Mouse (Mus musculus): ENCODE data around the gene Tert. TPM values are rescaled to one million over a fixed set of nuclear protein-coding genes. Genes with fewer than 3 reads are reported as not detected.

Tert gene
- polyA plus RNA-seq, 1 experiment from 2014 or later = 5.0 TPM

GRCm38 (mm10) chr13:73604156-73604957, 22.4 kb upstream of the Tert start:
- 4% methylated on average over 31 of the region's 39 CpGs for WGBS
- no peaks in the 10 kb centered on the region for H3K27me3 ChIP-seq (replicated peaks; ENCODE audit: control insufficient read depth, insufficient read depth, low read length)
- H3K4me3 ChIP-seq (ENCODE audit: low read depth, low read length) = peak overlapping the region; percentile 86
- H3K4me2 ChIP-seq (ENCODE audit: low read length) = peak overlapping the region; percentile 97
- no peaks in the 10 kb centered on the region for H3K9me3 ChIP-seq (ENCODE audit: control insufficient read depth, low read length)
- H3K27ac ChIP-seq (ENCODE audit: low read depth) = peak overlapping the region; percentile 43
- H3K36me3 ChIP-seq (ENCODE audit: control insufficient read depth, insufficient read depth, low read length) = peaks cover 34% of the 10 kb centered on the region
- H3K9ac ChIP-seq (ENCODE audit: low read length) = peak overlapping the region; percentile 67
- peaks cover 14% of the 10 kb centered on the region for H3K4me1 ChIP-seq (replicated peaks; ENCODE audit: control insufficient read depth, insufficient read depth, low read length)
- ATAC-seq (replicated peaks; ENCODE audit: low FRiP score, low TSS enrichment, low read depth) = peak; percentile 87
- DNase-seq (ENCODE audit: low spot score) = no peak

- WGBS = 92% methylated on average over 5 of the region's 5 CpGs
Observed at GRCm38 (mm10) chr13:73618406-73618805, 8.3 kb upstream of the Tert start.

GRCm38 (mm10) chr13:73620637-73621036, 6.1 kb upstream of the Tert start:
- no peak overlapping the region for H3K9ac ChIP-seq (ENCODE audit: low read length)
- H3K9me3 ChIP-seq (ENCODE audit: control insufficient read depth, low read length) = no peaks in the 10 kb centered on the region
- no peak overlapping the region for H3K4me3 ChIP-seq (ENCODE audit: low read depth, low read length)
- no peak overlapping the region for H3K27ac ChIP-seq (ENCODE audit: low read depth)
- WGBS = 71% methylated on average over 6 of the region's 6 CpGs
- H3K36me3 ChIP-seq (ENCODE audit: control insufficient read depth, insufficient read depth, low read length) = peaks cover 56% of the 10 kb centered on the region
- H3K27me3 ChIP-seq (replicated peaks; ENCODE audit: control insufficient read depth, insufficient read depth, low read length) = no peaks in the 10 kb centered on the region
- H3K4me2 ChIP-seq (ENCODE audit: low read length) = no peak overlapping the region
- no peaks in the 10 kb centered on the region for H3K4me1 ChIP-seq (replicated peaks; ENCODE audit: control insufficient read depth, insufficient read depth, low read length)
- DNase-seq (ENCODE audit: low spot score) = no peak
- no peak for ATAC-seq (replicated peaks; ENCODE audit: low FRiP score, low TSS enrichment, low read depth)

More at GRCm38 (mm10) chr13:73618406-73618805, 8.3 kb upstream of the Tert start:
- Histone ChIP-seq H3K9me3 (ENCODE audit: control insufficient read depth, low read length) (no peaks in the 10 kb centered on the region), H3K27ac (ENCODE audit: low read depth) (no peak overlapping the region), H3K4me3 (ENCODE audit: low read depth, low read length) (no peak overlapping the region), H3K4me2 (ENCODE audit: low read length) (no peak overlapping the region), H3K27me3 (replicated peaks; ENCODE audit: control insufficient read depth, insufficient read depth, low read length) (no peaks in the 10 kb centered on the region), H3K4me1 (replicated peaks; ENCODE audit: control insufficient read depth, insufficient read depth, low read length) (no peaks in the 10 kb centered on the region), H3K9ac (ENCODE audit: low read length) (no peak overlapping the region), H3K36me3 (ENCODE audit: control insufficient read depth, insufficient read depth, low read length) (peaks cover 78% of the 10 kb centered on the region)
- DNase-seq (ENCODE audit: low spot score) (no peak), ATAC-seq (replicated peaks; ENCODE audit: low FRiP score, low TSS enrichment, low read depth) (no peak)

GRCm38 (mm10) chr13:73626410-73626744, 334 bp upstream of the Tert start:
- Histone ChIP-seq H3K27ac (ENCODE audit: low read depth) (no peak overlapping the region), H3K27me3 (replicated peaks; ENCODE audit: control insufficient read depth, insufficient read depth, low read length) (no peaks in the 10 kb centered on the region), H3K4me1 (replicated peaks; ENCODE audit: control insufficient read depth, insufficient read depth, low read length) (no peaks in the 10 kb centered on the region; the same call in 1 of the 2 replicates), H3K9ac (ENCODE audit: low read length) (no peak overlapping the region), H3K4me3 (ENCODE audit: low read depth, low read length) (peak overlapping the region; percentile 65), H3K36me3 (ENCODE audit: control insufficient read depth, insufficient read depth, low read length) (0 out of 2 replicates have a peak, but pooled peaks cover 4% of the 10 kb centered on the region), H3K4me2 (ENCODE audit: low read length) (peak overlapping the region; percentile 97), H3K9me3 (ENCODE audit: control insufficient read depth, low read length) (no peaks in the 10 kb centered on the region)
- WGBS = 51% methylated on average over 6 of the region's 6 CpGs
- no peak for ATAC-seq (replicated peaks; ENCODE audit: low FRiP score, low TSS enrichment, low read depth)
- no peak for DNase-seq (ENCODE audit: low spot score)

GRCm38 (mm10) chr13:73628586-73629113, 1.9 kb downstream of the Tert start:
- no peak overlapping the region for H3K4me3 ChIP-seq (ENCODE audit: low read depth, low read length)
- ATAC-seq (replicated peaks; ENCODE audit: low FRiP score, low TSS enrichment, low read depth) = no peak
- DNase-seq (ENCODE audit: low spot score) = no peak
- WGBS = 92% methylated on average over 11 of the region's 11 CpGs
- H3K4me1 ChIP-seq (replicated peaks; ENCODE audit: control insufficient read depth, insufficient read depth, low read length) = no peaks in the 10 kb centered on the region; the same call in 1 of the 2 replicates
- 0 out of 2 replicates have a peak, but pooled peaks cover 4% of the 10 kb centered on the region for H3K36me3 ChIP-seq (ENCODE audit: control insufficient read depth, insufficient read depth, low read length)
- no peak overlapping the region for H3K4me2 ChIP-seq (ENCODE audit: low read length)
- H3K27ac ChIP-seq (ENCODE audit: low read depth) = no peak overlapping the region
- H3K9me3 ChIP-seq (ENCODE audit: control insufficient read depth, low read length) = no peaks in the 10 kb centered on the region
- no peak overlapping the region for H3K9ac ChIP-seq (ENCODE audit: low read length)
- no peaks in the 10 kb centered on the region for H3K27me3 ChIP-seq (replicated peaks; ENCODE audit: control insufficient read depth, insufficient read depth, low read length)

GRCm38 (mm10) chr13:73631837-73632236, 5.1 kb downstream of the Tert start:
- WGBS = 96% methylated on average over 3 of the region's 3 CpGs
- no peak overlapping the region for H3K9ac ChIP-seq (ENCODE audit: low read length)
- peaks cover 16% of the 10 kb centered on the region; the same call in 1 of the 2 replicates for H3K36me3 ChIP-seq (ENCODE audit: control insufficient read depth, insufficient read depth, low read length)
- no peaks in the 10 kb centered on the region for H3K27me3 ChIP-seq (replicated peaks; ENCODE audit: control insufficient read depth, insufficient read depth, low read length)
- no peak overlapping the region for H3K27ac ChIP-seq (ENCODE audit: low read depth)
- DNase-seq (ENCODE audit: low spot score) (no peak), ATAC-seq (replicated peaks; ENCODE audit: low FRiP score, low TSS enrichment, low read depth) (no peak)
- H3K4me2 ChIP-seq (ENCODE audit: low read length) = no peak overlapping the region
- H3K9me3 ChIP-seq (ENCODE audit: control insufficient read depth, low read length) = no peaks in the 10 kb centered on the region
- no peaks in the 10 kb centered on the region; the same call in 1 of the 2 replicates for H3K4me1 ChIP-seq (replicated peaks; ENCODE audit: control insufficient read depth, insufficient read depth, low read length)
- no peak overlapping the region for H3K4me3 ChIP-seq (ENCODE audit: low read depth, low read length)

GRCm38 (mm10) chr13:73637826-73638225, 11.1 kb downstream of the Tert start:
- ATAC-seq (replicated peaks; ENCODE audit: low FRiP score, low TSS enrichment, low read depth) (no peak), DNase-seq (ENCODE audit: low spot score) (no peak)
- WGBS = 75% methylated on average over 5 of the region's 6 CpGs
- peaks cover 27% of the 10 kb centered on the region for H3K36me3 ChIP-seq (ENCODE audit: control insufficient read depth, insufficient read depth, low read length)
- H3K4me1 ChIP-seq (replicated peaks; ENCODE audit: control insufficient read depth, insufficient read depth, low read length) = no peaks in the 10 kb centered on the region
- no peak overlapping the region for H3K27ac ChIP-seq (ENCODE audit: low read depth)
- H3K9ac ChIP-seq (ENCODE audit: low read length) = no peak overlapping the region
- no peak overlapping the region for H3K4me3 ChIP-seq (ENCODE audit: low read depth, low read length)
- no peak overlapping the region for H3K4me2 ChIP-seq (ENCODE audit: low read length)
- H3K27me3 ChIP-seq (replicated peaks; ENCODE audit: control insufficient read depth, insufficient read depth, low read length) = no peaks in the 10 kb centered on the region
- no peaks in the 10 kb centered on the region for H3K9me3 ChIP-seq (ENCODE audit: control insufficient read depth, low read length)

GRCm38 (mm10) chr13:73641296-73641695, 14.6 kb downstream of the Tert start:
- Histone ChIP-seq H3K27me3 (replicated peaks; ENCODE audit: control insufficient read depth, insufficient read depth, low read length) (no peaks in the 10 kb centered on the region), H3K36me3 (ENCODE audit: control insufficient read depth, insufficient read depth, low read length) (peaks cover 14% of the 10 kb centered on the region; the same call in 1 of the 2 replicates), H3K4me2 (ENCODE audit: low read length) (no peak overlapping the region), H3K4me3 (ENCODE audit: low read depth, low read length) (no peak overlapping the region), H3K27ac (ENCODE audit: low read depth) (no peak overlapping the region), H3K9me3 (ENCODE audit: control insufficient read depth, low read length) (no peaks in the 10 kb centered on the region), H3K9ac (ENCODE audit: low read length) (no peak overlapping the region), H3K4me1 (replicated peaks; ENCODE audit: control insufficient read depth, insufficient read depth, low read length) (no peaks in the 10 kb centered on the region)
- ATAC-seq (replicated peaks; ENCODE audit: low FRiP score, low TSS enrichment, low read depth) (no peak), DNase-seq (ENCODE audit: low spot score) (no peak)
- WGBS = 78% methylated on average over 4 of the region's 4 CpGs
